Mouse (Mus musculus): ENCODE measurements around the gene Kdm6b. TPM values are rescaled to one million over a fixed set of nuclear protein-coding genes. Genes with fewer than 3 reads are reported as not detected.

The Kdm6b gene
- polyA plus RNA-seq, 1 experiment from 2014 or later: 45.3 TPM

DNA sequence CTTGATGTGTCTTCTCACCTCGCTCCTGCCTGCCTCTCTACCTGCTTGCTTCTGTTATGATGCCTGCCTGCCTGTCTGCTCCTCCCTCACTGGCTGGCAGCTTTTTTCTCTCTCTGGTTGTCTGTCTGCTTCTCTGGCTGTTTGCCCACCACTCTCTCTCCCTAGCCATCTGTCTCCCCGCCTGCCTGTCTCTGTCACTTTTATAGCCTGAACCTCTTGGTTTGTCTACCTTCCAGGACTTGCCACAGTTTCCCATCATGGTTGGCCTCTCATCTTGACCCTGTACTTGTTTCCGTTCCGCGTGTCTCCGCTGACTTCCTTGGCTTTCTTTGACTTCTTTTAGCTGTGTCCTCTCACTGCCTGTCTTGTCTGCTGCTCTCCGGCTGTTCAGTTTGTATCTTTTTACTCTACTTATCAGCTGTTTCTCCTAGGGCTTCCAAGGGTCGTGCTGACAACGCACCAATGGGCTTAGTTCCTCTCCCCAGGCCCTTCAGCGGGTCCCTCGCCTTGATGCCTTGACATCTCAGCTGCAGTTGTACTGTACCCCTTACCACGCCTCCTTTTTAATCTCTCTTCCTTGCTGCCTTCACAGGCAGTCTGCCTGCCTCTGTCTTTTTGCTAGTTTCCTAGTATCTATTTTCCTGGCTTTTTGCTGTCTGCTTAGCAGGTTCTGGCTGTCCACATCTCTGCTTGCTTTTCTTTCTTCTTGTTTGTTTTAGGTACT is 41.3 kb downstream of the Kdm6b start:
- no peaks in the 10 kb centered on the region for H3K27me3 ChIP-seq (replicated peaks)
- 0 out of 2 replicates have a peak overlapping the region, but pooled peaks have one; percentile 8 for H3K4me3 ChIP-seq
- H3K27ac ChIP-seq: peak overlapping the region; percentile 74
- no peaks in the 10 kb centered on the region for H3K9me3 ChIP-seq
- no peak for ATAC-seq (replicated peaks)
- WGBS: 39% methylated on average over 12 of the region's 12 CpGs
- H3K36me3 ChIP-seq (replicated peaks): no peaks in the 10 kb centered on the region
- H3K4me2 ChIP-seq: peak overlapping the region; percentile 36
- peaks cover 37% of the 10 kb centered on the region for H3K4me1 ChIP-seq
- peak overlapping the region; percentile 18; the same call in 1 of the 2 replicates for H3K9ac ChIP-seq

DNA sequence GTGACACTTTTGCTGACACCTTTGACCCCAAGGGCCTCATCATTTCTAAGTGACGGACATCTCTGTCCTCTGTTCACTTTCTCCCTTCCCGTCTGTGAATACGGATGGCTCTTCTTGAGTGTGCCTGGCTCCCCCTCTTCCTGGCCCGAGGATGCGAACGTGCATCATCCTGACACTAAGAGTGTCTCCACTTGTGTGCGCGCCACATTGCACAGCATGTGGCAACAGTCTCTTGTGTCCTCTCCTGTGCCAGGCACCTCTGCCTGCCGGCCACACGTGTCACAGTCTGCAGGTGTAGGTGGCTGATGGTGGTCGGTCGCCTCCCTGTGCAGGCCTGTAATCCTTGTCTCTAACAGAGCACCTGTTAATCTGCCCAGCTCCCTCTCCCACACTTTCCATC is 41.9 kb downstream of the Kdm6b start:
- Histone ChIP-seq H3K36me3 (replicated peaks) (no peaks in the 10 kb centered on the region), H3K4me1 (peaks cover 41% of the 10 kb centered on the region), H3K9me3 (no peaks in the 10 kb centered on the region), H3K4me3 (peak overlapping the region; percentile 8; the same call in 1 of the 2 replicates), H3K27me3 (replicated peaks) (no peaks in the 10 kb centered on the region), H3K9ac (peak overlapping the region; percentile 10; the same call in 1 of the 2 replicates), H3K27ac (peak overlapping the region; percentile 74), H3K4me2 (peak overlapping the region; percentile 36)
- 22% methylated on average over 12 of the region's 12 CpGs for WGBS
- ATAC-seq (replicated peaks): no peak; the same call in 1 of the 2 replicates

DNA sequence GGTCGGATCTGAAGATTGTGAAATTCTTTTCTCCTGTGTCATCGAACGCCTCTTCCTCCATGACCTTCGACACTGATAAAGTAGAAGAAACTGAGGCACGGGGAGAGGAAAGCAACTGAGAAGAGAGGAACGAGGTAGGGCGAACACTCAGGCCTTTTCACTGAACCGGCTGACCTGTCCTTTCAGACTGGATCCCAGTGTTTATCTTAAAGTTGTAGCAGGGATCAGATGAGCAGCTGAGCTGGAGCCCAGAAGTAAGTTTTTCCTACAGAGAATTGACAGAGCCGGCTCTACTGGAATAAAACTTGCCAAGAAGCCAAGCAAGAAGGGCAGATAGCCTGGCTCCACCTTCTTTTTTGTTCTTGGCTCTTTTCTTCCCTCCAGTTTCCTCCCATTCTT is 42.7 kb downstream of the Kdm6b start:
- Histone ChIP-seq H3K36me3 (replicated peaks) (no peaks in the 10 kb centered on the region), H3K27ac (peak overlapping the region; percentile 74), H3K27me3 (replicated peaks) (no peaks in the 10 kb centered on the region), H3K9me3 (no peaks in the 10 kb centered on the region), H3K9ac (no peak overlapping the region), H3K4me1 (peaks cover 46% of the 10 kb centered on the region), H3K4me3 (peak overlapping the region; percentile 14; the same call in 1 of the 2 replicates), H3K4me2 (peak overlapping the region; percentile 36)
- WGBS: 14% methylated on average over 9 of the region's 9 CpGs
- ATAC-seq (replicated peaks): no peak

DNA sequence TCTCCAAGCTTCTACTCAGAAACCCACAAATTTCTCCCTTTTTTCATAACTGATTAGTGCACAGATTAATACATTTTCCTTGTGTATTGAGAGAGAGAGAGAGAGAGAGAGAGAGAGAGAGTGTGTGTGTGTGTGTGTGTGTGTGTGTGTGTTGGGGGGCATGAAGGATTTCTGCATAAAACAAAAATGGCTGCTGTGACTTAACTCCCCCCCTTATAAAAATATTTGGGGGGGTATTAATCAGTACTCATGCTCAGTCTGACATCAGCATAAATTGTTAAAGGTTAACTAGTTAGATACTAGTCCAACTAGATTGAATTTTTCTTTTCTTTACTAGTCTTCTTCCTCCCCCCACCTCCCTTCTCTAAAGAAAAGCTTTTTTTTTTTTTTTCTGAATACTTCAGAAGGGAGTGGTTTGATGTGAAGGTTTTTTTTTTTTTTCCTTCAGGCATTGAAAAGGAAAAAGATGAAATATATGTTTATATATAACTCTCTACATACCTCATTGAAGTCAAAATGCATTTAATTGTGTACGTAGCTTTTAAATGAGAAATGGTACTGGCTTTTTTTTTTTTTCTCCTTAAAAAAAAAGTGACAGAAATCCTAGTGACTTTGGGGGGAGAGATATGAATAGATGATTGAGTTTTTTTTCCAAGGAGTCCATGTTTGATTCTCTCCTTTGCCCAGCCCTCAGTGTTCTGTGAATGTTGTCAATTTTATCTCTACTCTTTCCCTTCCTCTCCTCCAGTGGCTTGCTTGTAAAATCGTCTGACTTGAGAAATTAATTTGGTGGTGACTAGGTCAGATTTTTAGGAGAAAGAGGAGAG is 43.3 kb downstream of the Kdm6b start:
- H3K4me1 ChIP-seq: peaks cover 52% of the 10 kb centered on the region
- no peak for ATAC-seq (replicated peaks)

DNA sequence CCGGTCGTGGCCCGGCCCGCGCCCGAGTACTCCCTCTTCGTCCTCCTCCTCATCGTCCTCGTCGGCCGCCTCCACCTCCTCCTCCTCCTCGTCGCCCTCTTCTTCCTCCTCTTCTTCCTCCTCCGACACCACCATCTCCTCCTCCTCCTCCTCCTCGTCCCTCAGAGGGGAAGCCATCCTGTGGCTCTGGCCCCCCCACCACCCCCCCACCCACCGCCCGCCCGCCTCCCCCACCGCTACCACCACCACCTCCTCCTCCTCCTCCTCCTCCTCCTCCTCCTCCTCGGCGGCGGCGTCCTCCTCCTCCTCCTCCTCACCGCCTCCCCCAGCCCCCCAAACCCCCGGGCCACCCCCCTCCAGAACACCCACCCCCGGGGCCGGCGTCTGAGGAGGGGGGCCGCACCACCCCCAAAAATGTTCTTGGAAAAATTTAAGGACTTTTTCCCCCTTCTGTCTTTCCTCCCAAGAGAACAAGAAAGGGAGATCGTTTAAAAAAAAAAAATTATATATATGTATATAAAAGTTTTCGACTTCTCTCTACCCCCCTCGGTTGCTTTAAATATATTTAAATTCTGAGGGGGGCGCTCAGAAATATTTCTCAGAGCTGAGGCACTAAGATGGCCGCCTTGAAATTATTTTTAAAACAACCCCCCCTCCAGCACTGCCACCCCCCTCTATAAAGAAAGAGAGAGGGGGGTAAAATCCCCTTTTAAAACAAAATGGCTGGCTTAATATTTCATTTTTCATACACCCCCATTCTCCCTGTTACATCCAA is 44.1 kb downstream of the Kdm6b start, which contains the start of gene Chd3:
Gene Chd3 (minus strand): TSS at position 192 of the 775 bp plus-strand sequence.
- H3K27ac ChIP-seq: peak within 1 kb of the TSS; percentile 100
- under 1% methylated on average over 21 of the region's 34 CpGs for WGBS

More for the DNA sequence above, 43.3 kb downstream of the Kdm6b start:
- Histone ChIP-seq H3K4me3 (peak overlapping the region; percentile 91), H3K27me3 (replicated peaks) (no peaks in the 10 kb centered on the region), H3K9ac (peak overlapping the region; percentile 100), H3K36me3 (replicated peaks) (no peaks in the 10 kb centered on the region), H3K27ac (peak overlapping the region; percentile 100), H3K9me3 (no peaks in the 10 kb centered on the region), H3K4me2 (peak overlapping the region; percentile 93)
- WGBS: 21% methylated on average over 2 of the region's 2 CpGs

DNA sequence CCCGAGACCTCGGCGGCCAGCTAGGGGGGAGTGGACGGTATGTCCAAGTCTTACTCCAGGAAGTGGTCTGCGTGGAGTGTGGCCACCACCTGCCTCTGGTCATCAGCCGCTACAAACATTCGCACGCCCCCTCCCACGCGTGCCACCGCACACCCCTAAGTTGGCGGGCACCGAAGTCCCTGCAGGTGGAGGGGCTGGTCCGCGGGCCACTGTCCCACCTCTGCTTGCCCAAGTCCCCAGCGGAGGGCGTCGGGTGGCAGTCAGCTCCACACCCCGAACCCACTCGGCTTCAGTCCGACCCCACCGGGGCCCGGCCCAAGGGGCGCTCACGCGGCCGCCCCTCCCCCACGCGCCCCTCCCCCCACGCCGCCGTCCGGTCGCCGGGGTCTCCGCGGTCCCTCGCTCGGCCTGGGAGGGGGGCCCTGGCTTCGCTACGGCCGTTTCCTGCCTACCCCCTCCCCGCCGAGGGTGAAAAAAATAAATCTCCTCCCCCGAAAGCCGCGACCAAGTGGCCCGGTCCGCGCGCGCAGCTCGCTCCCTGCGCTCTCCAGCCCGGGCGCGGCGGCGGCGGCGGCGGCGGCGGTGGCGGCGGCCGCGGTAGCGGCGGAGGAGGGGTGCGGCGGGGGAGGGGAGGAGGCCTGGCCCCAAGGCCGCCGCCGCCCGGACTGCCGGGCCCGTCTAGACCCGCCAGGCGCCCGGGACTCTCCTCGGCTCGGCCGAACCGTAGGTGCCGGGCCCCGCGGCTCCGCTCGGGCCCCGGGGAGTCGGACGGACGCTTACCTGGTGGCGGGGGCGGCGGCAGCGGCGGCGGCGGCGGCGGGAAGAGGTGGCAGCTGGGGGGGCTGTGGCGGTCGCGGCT is 44.9 kb downstream of the Kdm6b start:
- Histone ChIP-seq H3K4me2 (peak overlapping the region; percentile 93), H3K9ac (peak overlapping the region; percentile 100), H3K4me1 (peaks cover 64% of the 10 kb centered on the region), H3K4me3 (peak overlapping the region; percentile 91), H3K27me3 (replicated peaks) (no peaks in the 10 kb centered on the region), H3K36me3 (replicated peaks) (peaks cover 2% of the 10 kb centered on the region), H3K9me3 (no peaks in the 10 kb centered on the region), H3K27ac (peak overlapping the region; percentile 100)
- WGBS: under 1% methylated on average over 65 of the region's 106 CpGs
- peak; percentile 10; the same call in 1 of the 2 replicates for ATAC-seq (replicated peaks)

More for the DNA sequence above, 44.1 kb downstream of the Kdm6b start, which contains the start of gene Chd3:
- Histone ChIP-seq H3K36me3 (replicated peaks) (no peaks in the 10 kb centered on the region), H3K9me3 (no peaks in the 10 kb centered on the region), H3K4me1 (peaks cover 60% of the 10 kb centered on the region), H3K27me3 (replicated peaks) (no peaks in the 10 kb centered on the region), H3K4me3 (peak within 1 kb of the TSS; percentile 91), H3K4me2 (peak within 1 kb of the TSS; percentile 93), H3K9ac (peak within 1 kb of the TSS; percentile 100)
- ATAC-seq (replicated peaks): no peak

DNA sequence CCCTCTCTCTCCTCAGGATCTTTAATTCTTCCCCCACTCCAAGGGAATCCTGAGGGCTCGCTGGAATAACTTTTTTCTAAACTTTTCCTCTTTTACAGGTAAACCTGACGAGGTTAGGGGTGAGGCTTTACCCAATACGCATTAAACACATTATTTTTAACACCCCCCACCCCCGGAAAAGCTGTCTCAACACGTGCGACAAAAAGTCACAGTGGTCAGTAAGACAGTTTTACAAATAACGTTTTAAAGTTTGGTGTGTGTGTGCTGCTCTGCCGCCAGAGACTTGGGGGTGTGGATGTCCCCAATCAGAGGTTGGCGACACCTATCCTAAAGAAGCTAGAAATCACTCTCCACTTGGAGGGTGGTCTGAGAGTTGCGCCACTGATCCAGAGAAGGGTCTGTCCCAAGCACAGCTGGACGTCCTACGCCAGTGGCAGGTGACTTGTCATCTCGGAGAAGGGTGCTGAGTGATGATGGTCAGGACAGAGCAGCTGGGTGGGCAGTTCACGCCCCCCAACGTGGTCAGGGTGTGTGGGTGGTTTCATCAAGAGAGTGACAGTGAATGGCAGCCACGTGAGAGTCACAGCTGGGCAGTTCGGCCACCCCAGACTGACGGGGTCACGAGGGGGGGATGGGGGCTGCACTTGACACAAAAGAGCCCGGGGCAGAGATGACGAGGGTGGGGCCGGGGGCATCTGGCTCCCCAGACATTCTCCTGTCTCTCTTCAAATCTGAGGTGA is 45.7 kb downstream of the Kdm6b start:
- H3K4me1 ChIP-seq: peaks cover 64% of the 10 kb centered on the region
- no peak for ATAC-seq (replicated peaks)

DNA sequence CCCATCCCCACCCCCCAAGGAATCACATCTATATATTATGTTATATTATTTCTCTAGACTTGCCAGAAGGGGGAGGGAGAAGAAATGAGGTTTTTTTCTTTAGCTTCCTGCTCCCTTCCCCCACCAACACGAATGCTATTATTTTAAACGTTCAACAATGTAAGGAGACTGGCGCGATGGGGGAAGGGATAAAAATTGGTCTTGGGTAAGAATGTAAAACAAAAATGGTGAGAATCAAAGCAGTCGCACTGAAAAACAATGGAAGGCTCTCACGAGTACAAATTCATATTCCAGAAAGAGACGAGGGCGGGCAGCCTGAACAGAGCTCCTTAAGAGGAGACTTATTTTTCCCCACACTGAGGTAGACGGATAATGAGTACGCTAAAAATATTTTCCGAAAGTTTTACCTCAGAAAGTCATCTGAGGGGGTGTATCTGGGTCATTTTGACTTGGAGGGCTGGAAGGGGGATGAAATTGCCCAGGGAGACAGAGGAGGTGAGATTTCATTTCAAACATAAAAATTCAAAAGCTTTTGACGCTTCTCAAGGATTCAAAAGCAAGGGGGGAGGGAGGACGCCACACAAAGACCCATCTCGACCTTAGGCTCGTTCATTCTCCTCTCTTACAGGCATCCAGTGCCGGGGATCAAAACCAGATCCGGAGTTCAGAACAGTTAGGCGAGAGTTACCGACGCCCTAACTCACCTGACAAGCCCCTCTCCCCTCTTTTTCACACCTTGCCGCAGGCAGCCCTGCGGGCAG is 46.4 kb downstream of the Kdm6b start:
- peaks cover 56% of the 10 kb centered on the region for H3K4me1 ChIP-seq
- no peak for ATAC-seq (replicated peaks)

More for the DNA sequence above, 45.7 kb downstream of the Kdm6b start:
- H3K36me3 ChIP-seq (replicated peaks): peaks cover 10% of the 10 kb centered on the region
- H3K9ac ChIP-seq: peak overlapping the region; percentile 100
- under 1% methylated on average over 22 of the region's 22 CpGs for WGBS
- H3K4me2 ChIP-seq: peak overlapping the region; percentile 93
- peak overlapping the region; percentile 91 for H3K4me3 ChIP-seq
- peak overlapping the region; percentile 100 for H3K27ac ChIP-seq
- no peaks in the 10 kb centered on the region for H3K9me3 ChIP-seq
- H3K27me3 ChIP-seq (replicated peaks): no peaks in the 10 kb centered on the region

DNA sequence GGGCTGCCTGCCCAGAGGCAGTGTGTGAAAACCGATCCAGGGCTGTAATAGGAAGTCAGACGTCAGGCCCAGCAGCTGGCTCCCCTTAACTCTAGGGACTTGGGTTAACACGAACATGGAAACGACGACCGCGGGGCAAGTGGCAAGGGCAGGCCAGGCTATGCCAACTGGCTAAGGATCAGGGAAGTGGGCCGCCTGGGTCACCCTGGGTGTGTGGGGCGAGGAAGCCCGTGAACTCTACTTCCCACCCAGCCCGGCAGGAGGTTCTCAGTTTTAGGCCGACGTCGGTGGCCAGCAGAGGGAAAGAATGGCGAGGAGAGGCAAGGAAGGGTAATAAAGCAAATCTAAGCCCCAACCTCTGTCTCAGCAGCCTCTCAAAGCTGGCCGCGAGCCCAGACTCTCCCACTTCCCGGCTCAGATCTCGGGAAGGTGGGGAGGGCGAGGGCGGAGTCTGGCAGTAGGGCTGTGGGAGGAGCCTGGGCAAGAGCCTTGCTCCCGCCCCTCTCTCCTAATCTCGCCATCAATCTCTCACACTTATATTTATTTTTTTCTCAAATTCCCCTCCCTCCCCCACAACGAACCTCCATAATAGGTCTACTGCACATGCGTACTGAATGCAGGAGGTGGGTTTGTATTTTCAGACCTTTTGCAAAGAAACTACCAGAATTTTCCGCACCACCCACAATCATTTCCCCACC is 47.2 kb downstream of the Kdm6b start:
- ATAC-seq (replicated peaks): peak; percentile 87
- H3K27me3 ChIP-seq (replicated peaks): no peaks in the 10 kb centered on the region
- H3K36me3 ChIP-seq (replicated peaks): peaks cover 23% of the 10 kb centered on the region
- H3K9me3 ChIP-seq: no peaks in the 10 kb centered on the region
- H3K4me2 ChIP-seq: peak overlapping the region; percentile 93
- H3K4me3 ChIP-seq: peak overlapping the region; percentile 91
- H3K9ac ChIP-seq: peak overlapping the region; percentile 100
- peak overlapping the region; percentile 100 for H3K27ac ChIP-seq
- under 1% methylated on average over 26 of the region's 26 CpGs for WGBS
- peaks cover 49% of the 10 kb centered on the region for H3K4me1 ChIP-seq

More for the DNA sequence above, 46.4 kb downstream of the Kdm6b start:
- WGBS: under 1% methylated on average over 22 of the region's 22 CpGs
- H3K9me3 ChIP-seq: no peaks in the 10 kb centered on the region
- peak overlapping the region; percentile 93 for H3K4me2 ChIP-seq
- peak overlapping the region; percentile 91 for H3K4me3 ChIP-seq
- H3K27ac ChIP-seq: peak overlapping the region; percentile 100
- peaks cover 16% of the 10 kb centered on the region for H3K36me3 ChIP-seq (replicated peaks)
- H3K9ac ChIP-seq: peak overlapping the region; percentile 100
- no peaks in the 10 kb centered on the region for H3K27me3 ChIP-seq (replicated peaks)

Data from midbrain, embryonic 15.5 days (tissue).